Mouse (Mus musculus): ENCODE results near the gene Fam107b. TPM values are rescaled to one million over a fixed set of nuclear protein-coding genes. Genes with fewer than 3 reads are reported as not detected.

Fam107b gene
- total RNA-seq, 1 experiment, result 15.0 TPM

GRCm38 (mm10) chr2:3788424-3788786 lies 218.1 kb downstream of the Fam107b start:
- 0 out of 4 replicates have a peak, but pooled peaks cover 1 to 2% of the 10 kb centered on the region in 2 experiments for H3K4me1 ChIP-seq (ENCODE audit: control insufficient read depth in 2 of 2, insufficient read depth in 2 of 2, low read length in 2 of 2, poor library complexity in 1 of 2)
- H3K9me3 ChIP-seq (ENCODE audit: control insufficient read depth, insufficient read depth, low read depth, low read length), result no peaks in the 10 kb centered on the region
- in situ Hi-C loops (cut with MboI; ENCODE audit: low sequenced_read_pairs in 2 of 2, unreplicated experiment in 2 of 2), result no loop called here
- H3K9ac ChIP-seq (ENCODE audit: insufficient read depth, low read depth, low read length, poor library complexity, severe bottlenecking), result no peak overlapping the region
- no peaks in the 10 kb centered on the region for H3K36me3 ChIP-seq (ENCODE audit: control insufficient read depth, insufficient read depth, low read length, poor library complexity, severe bottlenecking)
- no peak for TF ChIP-seq HCFC1 (IDR thresholded peaks at IDR 0.05; ENCODE audit: borderline replicate concordance, insufficient read depth, low read length)
- TF ChIP-seq CHD2 (IDR thresholded peaks at IDR 0.05; ENCODE audit: low read depth, low read length), result no peak
- no peak for TF ChIP-seq MAFK (IDR thresholded peaks at IDR 0.05; ENCODE audit: insufficient read depth, low read depth, low read length)
- no peak for TF ChIP-seq ZC3H11A (IDR thresholded peaks at IDR 0.05; ENCODE audit: borderline replicate concordance, low read depth, low read length)
- no peak for TF ChIP-seq ZNF384 (IDR thresholded peaks at IDR 0.05; ENCODE audit: low read depth, low read length)
- DNase-seq (ENCODE audit: low read depth, low spot score), result no peak
- H3K4me3 ChIP-seq (ENCODE audit: insufficient read depth in 1 of 2, low read depth in 1 of 2, low read length in 2 of 2, poor library complexity in 1 of 2, severe bottlenecking in 1 of 2), result no peak overlapping the region
- H3K27ac ChIP-seq (ENCODE audit: insufficient read depth, low read depth, low read length, poor library complexity, severe bottlenecking), result no peak overlapping the region

DNA sequence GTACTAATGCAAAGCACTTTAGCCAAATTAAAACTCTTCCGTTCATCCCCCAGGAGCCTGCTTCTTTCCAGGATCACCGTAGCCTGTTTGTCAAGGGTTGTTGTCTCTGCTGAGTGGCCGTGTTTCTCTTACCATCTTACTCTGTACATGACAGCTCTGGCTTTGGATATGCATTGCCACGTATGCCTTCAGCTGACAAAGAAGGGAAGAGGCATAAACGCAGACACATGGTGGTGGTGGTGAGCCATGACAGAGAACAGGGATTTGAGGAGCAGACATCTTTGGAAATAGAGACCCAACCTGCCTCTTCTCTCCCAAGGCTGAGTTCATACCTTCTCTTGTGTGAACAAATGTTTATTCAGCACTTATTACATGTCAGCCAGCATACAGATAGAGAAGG lies 226.3 kb downstream of the Fam107b start:
- Histone ChIP-seq H3K36me3 (ENCODE audit: control insufficient read depth, insufficient read depth, low read length, poor library complexity, severe bottlenecking) (no peaks in the 10 kb centered on the region), H3K9ac (ENCODE audit: insufficient read depth, low read depth, low read length, poor library complexity, severe bottlenecking) (no peak overlapping the region), H3K4me3 (ENCODE audit: insufficient read depth in 1 of 2, low read depth in 1 of 2, low read length in 2 of 2, poor library complexity in 1 of 2, severe bottlenecking in 1 of 2) (no peak overlapping the region), H3K9me3 (ENCODE audit: control insufficient read depth, insufficient read depth, low read depth, low read length) (0 out of 2 replicates have a peak, but pooled peaks cover 4% of the 10 kb centered on the region), H3K4me1 (ENCODE audit: control insufficient read depth in 2 of 2, insufficient read depth in 2 of 2, low read length in 2 of 2, poor library complexity in 1 of 2) (no peaks in the 10 kb centered on the region), H3K27ac (ENCODE audit: insufficient read depth, low read depth, low read length, poor library complexity, severe bottlenecking) (no peak overlapping the region)
- no peak for DNase-seq (ENCODE audit: low read depth, low spot score)
- TF ChIP-seq ZNF384 (IDR thresholded peaks at IDR 0.05; ENCODE audit: low read depth, low read length), result no peak
- no peak for TF ChIP-seq MAFK (IDR thresholded peaks at IDR 0.05; ENCODE audit: insufficient read depth, low read depth, low read length)
- TF ChIP-seq HCFC1 (IDR thresholded peaks at IDR 0.05; ENCODE audit: borderline replicate concordance, insufficient read depth, low read length), result no peak
- no peak for TF ChIP-seq ZC3H11A (IDR thresholded peaks at IDR 0.05; ENCODE audit: borderline replicate concordance, low read depth, low read length)
- TF ChIP-seq CHD2 (IDR thresholded peaks at IDR 0.05; ENCODE audit: low read depth, low read length), result no peak
- in situ Hi-C loops (cut with MboI; ENCODE audit: low sequenced_read_pairs in 2 of 2, unreplicated experiment in 2 of 2), result no loop called here

GRCm38 (mm10) chr2:3799767-3800554 lies 229.7 kb downstream of the Fam107b start:
- no peaks in the 10 kb centered on the region for H3K36me3 ChIP-seq (ENCODE audit: control insufficient read depth, insufficient read depth, low read length, poor library complexity, severe bottlenecking)
- H3K4me3 ChIP-seq (ENCODE audit: insufficient read depth in 1 of 2, low read depth in 1 of 2, low read length in 2 of 2, poor library complexity in 1 of 2, severe bottlenecking in 1 of 2), result no peak overlapping the region
- H3K9me3 ChIP-seq (ENCODE audit: control insufficient read depth, insufficient read depth, low read depth, low read length), result 0 out of 2 replicates have a peak, but pooled peaks cover 2% of the 10 kb centered on the region
- no peaks in the 10 kb centered on the region for H3K4me1 ChIP-seq (ENCODE audit: control insufficient read depth in 2 of 2, insufficient read depth in 2 of 2, low read length in 2 of 2, poor library complexity in 1 of 2)
- TF ChIP-seq HCFC1 (IDR thresholded peaks at IDR 0.05; ENCODE audit: borderline replicate concordance, insufficient read depth, low read length) (no peak), CHD2 (IDR thresholded peaks at IDR 0.05; ENCODE audit: low read depth, low read length) (no peak), ZC3H11A (IDR thresholded peaks at IDR 0.05; ENCODE audit: borderline replicate concordance, low read depth, low read length) (peak; percentile 51; the same call in 1 of the 2 replicates), MAFK (IDR thresholded peaks at IDR 0.05; ENCODE audit: insufficient read depth, low read depth, low read length) (no peak), ZNF384 (IDR thresholded peaks at IDR 0.05; ENCODE audit: low read depth, low read length) (no peak)
- no peak overlapping the region for H3K27ac ChIP-seq (ENCODE audit: insufficient read depth, low read depth, low read length, poor library complexity, severe bottlenecking)
- H3K9ac ChIP-seq (ENCODE audit: insufficient read depth, low read depth, low read length, poor library complexity, severe bottlenecking), result no peak overlapping the region
- DNase-seq (ENCODE audit: low read depth, low spot score), result peak; percentile 35
- in situ Hi-C loops (cut with MboI; ENCODE audit: low sequenced_read_pairs in 2 of 2, unreplicated experiment in 2 of 2), result no loop called here

DNA sequence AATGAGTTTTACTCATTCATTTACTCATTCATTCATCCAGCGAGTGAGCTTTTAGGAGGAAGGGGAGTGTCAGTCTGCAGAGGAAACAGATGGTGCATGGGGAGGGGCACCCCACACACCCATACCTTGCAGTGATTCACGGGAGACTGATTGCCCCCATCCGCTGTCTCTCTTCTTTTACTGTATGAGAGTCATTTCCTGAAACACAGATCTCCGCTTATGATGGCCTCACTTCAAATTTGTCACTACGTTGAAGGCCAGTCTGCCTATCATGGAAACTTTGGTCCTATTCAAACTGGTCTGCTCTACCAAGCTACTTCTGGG lies 230.2 kb downstream of the Fam107b start:
- no peak for TF ChIP-seq HCFC1 (IDR thresholded peaks at IDR 0.05; ENCODE audit: borderline replicate concordance, insufficient read depth, low read length)
- TF ChIP-seq ZC3H11A (IDR thresholded peaks at IDR 0.05; ENCODE audit: borderline replicate concordance, low read depth, low read length), result no peak
- Histone ChIP-seq H3K9ac (ENCODE audit: insufficient read depth, low read depth, low read length, poor library complexity, severe bottlenecking) (no peak overlapping the region), H3K4me3 (ENCODE audit: insufficient read depth in 1 of 2, low read depth in 1 of 2, low read length in 2 of 2, poor library complexity in 1 of 2, severe bottlenecking in 1 of 2) (no peak overlapping the region), H3K4me1 (ENCODE audit: control insufficient read depth in 2 of 2, insufficient read depth in 2 of 2, low read length in 2 of 2, poor library complexity in 1 of 2) (no peaks in the 10 kb centered on the region), H3K9me3 (ENCODE audit: control insufficient read depth, insufficient read depth, low read depth, low read length) (no peaks in the 10 kb centered on the region), H3K36me3 (ENCODE audit: control insufficient read depth, insufficient read depth, low read length, poor library complexity, severe bottlenecking) (no peaks in the 10 kb centered on the region), H3K27ac (ENCODE audit: insufficient read depth, low read depth, low read length, poor library complexity, severe bottlenecking) (no peak overlapping the region)
- in situ Hi-C loops (cut with MboI; ENCODE audit: low sequenced_read_pairs in 2 of 2, unreplicated experiment in 2 of 2), result no loop called here
- DNase-seq (ENCODE audit: low read depth, low spot score), result no peak
